Mouse (Mus musculus) midbrain, embryonic 15.5 days (tissue): Measurements from ENCODE around the gene Slc4a1. TPM values are rescaled to one million over a fixed set of nuclear protein-coding genes. Genes with fewer than 3 reads are reported as not detected.

Experiments
- ATAC-seq: fragments of 200-750 bp; cut with Nextera tagmentation; replicated peaks from 2 replicates; pipeline ENCODE4 v1.8.0; 2017; ENCODE audit warnings: moderate TSS enrichment
- H3K27ac ChIP-seq: fragments of 300-500 bp; sonication (generic); 2 replicates; pipeline ENCODE4 v1.5.1; 2015; ENCODE audit warnings: mild to moderate bottlenecking, inconsistent platforms
- H3K27me3 ChIP-seq: fragments of 300-500 bp; sonication (generic); replicated peaks from 2 replicates; pipeline ENCODE4 v1.6.1; 2015; ENCODE audit warnings: inconsistent platforms
- H3K36me3 ChIP-seq: fragments of 300-500 bp; sonication (generic); replicated peaks from 2 replicates; pipeline ENCODE4 v1.6.1; 2015; ENCODE audit warnings: inconsistent platforms
- H3K4me1 ChIP-seq: fragments of 300-500 bp; sonication (generic); 2 replicates; pipeline ENCODE4 v1.6.1; 2015; ENCODE audit warnings: inconsistent platforms
- H3K4me2 ChIP-seq: fragments of 300-500 bp; sonication (generic); 2 replicates; pipeline ENCODE4 v1.6.1; 2015; ENCODE audit warnings: inconsistent platforms, mild to moderate bottlenecking, moderate library complexity
- H3K4me3 ChIP-seq: fragments of 300-500 bp; sonication (generic); 2 replicates; pipeline ENCODE4 v1.5.1; 2015; ENCODE audit warnings: mild to moderate bottlenecking, inconsistent platforms
- H3K9ac ChIP-seq: fragments of 300-500 bp; sonication (generic); 2 replicates; pipeline ENCODE4 v1.6.1; 2015; ENCODE audit warnings: mild to moderate bottlenecking, inconsistent platforms
- H3K9me3 ChIP-seq: fragments of 300-500 bp; sonication (generic); 2 replicates; pipeline ENCODE4 v1.6.1; 2016; ENCODE audit warnings: inconsistent platforms
- WGBS: fragments of 180-500 bp; shearing (Covaris S2); methylation state at CpG from one replicate; pipeline ENCODE4 v1.1.7; 2015; ENCODE audit warnings: mixed read lengths; 5-methylcytosine and 5-hydroxymethylcytosine counted together
- microRNA-seq: library from miRNA; unstranded; fragments of <30 nt; microRNA quantifications from one replicate; pipeline ENCODE4, GENCODE M21; 2016
- polyA plus RNA-seq: library from polyadenylated mRNA; unstranded; fragments of >200 nt; fragmentation: Nextera tagmentation; extraction: Ambion mirVana; gene quantifications from 2 replicates; pipeline ENCODE4 v1.2.1, GENCODE M21; 2015

Gene Slc4a1
- polyA plus RNA-seq, 1 experiment from 2014 or later = 2.9 TPM

GRCm38 (mm10) chr11:102310768-102311695 lies 55.0 kb downstream of the Slc4a1 start:
- Histone ChIP-seq H3K4me2 (no peak overlapping the region), H3K36me3 (peaks cover 54% of the 10 kb centered on the region), H3K27ac (no peak overlapping the region), H3K9me3 (no peaks in the 10 kb centered on the region), H3K4me1 (peaks cover 31% of the 10 kb centered on the region), H3K4me3 (no peak overlapping the region), H3K27me3 (no peaks in the 10 kb centered on the region), H3K9ac (no peak overlapping the region)
- ATAC-seq = no peak
- 42% methylated on average over 38 of the region's 38 CpGs for WGBS

- H3K9ac ChIP-seq = no peak overlapping the region
- H3K36me3 ChIP-seq = peaks cover 55% of the 10 kb centered on the region
- no peak overlapping the region for H3K4me3 ChIP-seq
Measured at GRCm38 (mm10) chr11:102309821-102310617, 56.0 kb downstream of the Slc4a1 start.

GRCm38 (mm10) chr11:102308979-102309378 lies 57.0 kb downstream of the Slc4a1 start:
- peak overlapping the region; percentile 51 for H3K4me2 ChIP-seq
- under 1% methylated on average over 27 of the region's 27 CpGs for WGBS
- H3K4me1 ChIP-seq = peaks cover 18% of the 10 kb centered on the region
- peak overlapping the region; percentile 24 for H3K4me3 ChIP-seq
- peaks cover 49% of the 10 kb centered on the region for H3K36me3 ChIP-seq
- peak overlapping the region; percentile 67 for H3K27ac ChIP-seq
- H3K9me3 ChIP-seq = no peaks in the 10 kb centered on the region
- no peaks in the 10 kb centered on the region for H3K27me3 ChIP-seq
- ATAC-seq = peak; percentile 91
- peak overlapping the region; percentile 2; the same call in 1 of the 2 replicates for H3K9ac ChIP-seq

More at GRCm38 (mm10) chr11:102309821-102310617, 56.0 kb downstream of the Slc4a1 start:
- Histone ChIP-seq H3K9me3 (no peaks in the 10 kb centered on the region), H3K4me2 (peak overlapping the region; percentile 51), H3K27me3 (no peaks in the 10 kb centered on the region), H3K27ac (0 out of 2 replicates have a peak overlapping the region, but pooled peaks have one; percentile 67), H3K4me1 (peaks cover 21% of the 10 kb centered on the region)
- 0 out of 2 replicates have a peak, but pooled peaks have one; percentile 18 for ATAC-seq
- 88% methylated on average over 22 of the region's 22 CpGs for WGBS

GRCm38 (mm10) chr11:102308104-102308503 lies 57.9 kb downstream of the Slc4a1 start:
- ATAC-seq = no peak
- peaks cover 40% of the 10 kb centered on the region for H3K36me3 ChIP-seq
- no peaks in the 10 kb centered on the region for H3K9me3 ChIP-seq
- WGBS = 81% methylated on average over 9 of the region's 9 CpGs
- H3K9ac ChIP-seq = no peak overlapping the region
- H3K27ac ChIP-seq = no peak overlapping the region
- no peaks in the 10 kb centered on the region for H3K27me3 ChIP-seq
- H3K4me3 ChIP-seq = no peak overlapping the region
- no peak overlapping the region for H3K4me2 ChIP-seq
- peaks cover 18% of the 10 kb centered on the region for H3K4me1 ChIP-seq

GRCm38 (mm10) chr11:102305359-102305758 lies 60.6 kb downstream of the Slc4a1 start:
- no peak overlapping the region for H3K4me2 ChIP-seq
- no peak overlapping the region for H3K9ac ChIP-seq
- peaks cover 26% of the 10 kb centered on the region for H3K36me3 ChIP-seq
- no peak overlapping the region for H3K27ac ChIP-seq
- no peak for ATAC-seq
- H3K27me3 ChIP-seq = no peaks in the 10 kb centered on the region
- peaks cover 15% of the 10 kb centered on the region for H3K4me1 ChIP-seq
- WGBS = 64% methylated on average over 3 of the region's 3 CpGs
- H3K9me3 ChIP-seq = no peaks in the 10 kb centered on the region
- no peak overlapping the region for H3K4me3 ChIP-seq

- Histone ChIP-seq H3K27ac (no peak overlapping the region), H3K4me3 (no peak overlapping the region), H3K9me3 (no peaks in the 10 kb centered on the region), H3K9ac (no peak overlapping the region), H3K4me1 (peaks cover 6% of the 10 kb centered on the region), H3K27me3 (no peaks in the 10 kb centered on the region), H3K4me2 (no peak overlapping the region), H3K36me3 (peaks cover 24% of the 10 kb centered on the region)
- WGBS = 47% methylated on average over 2 of the region's 2 CpGs
- ATAC-seq = no peak
Measured at GRCm38 (mm10) chr11:102304141-102304540, 61.9 kb downstream of the Slc4a1 start.

- H3K9ac ChIP-seq = no peak overlapping the region
- ATAC-seq = no peak
- no peaks in the 10 kb centered on the region for H3K9me3 ChIP-seq
- no peak overlapping the region for H3K4me3 ChIP-seq
- 12% methylated on average over 1 of the region's 1 CpGs for WGBS
- no peaks in the 10 kb centered on the region for H3K27me3 ChIP-seq
- H3K4me2 ChIP-seq = no peak overlapping the region
- peaks cover 15% of the 10 kb centered on the region for H3K4me1 ChIP-seq
- H3K27ac ChIP-seq = no peak overlapping the region
- no peaks in the 10 kb centered on the region for H3K36me3 ChIP-seq
Measured at GRCm38 (mm10) chr11:102299839-102300238, 66.2 kb downstream of the Slc4a1 start.

Small RNA genes within 50 kb of the gene (microRNA-seq; reads per million reads assigned to microRNA genes)
- gene Mir6930 = not detected

Other genes with a start within 250 kb of the Slc4a1 start
- 0.10 and 0.30 TPM in 2 replicates for gene Nags, start 220.7 kb downstream of the Slc4a1 start, polyA plus RNA-seq
- gene Tmem101, start 209.8 kb downstream of the Slc4a1 start, polyA plus RNA-seq = 45.3 and 46.5 TPM in 2 replicates
- gene Lsm12, start 180.9 kb downstream of the Slc4a1 start, polyA plus RNA-seq = 111 and 118 TPM in 2 replicates
- gene G6pc3, start 176.6 kb downstream of the Slc4a1 start, polyA plus RNA-seq = 38.6 and 43.3 TPM in 2 replicates
- gene Hdac5, start 136.0 kb downstream of the Slc4a1 start, polyA plus RNA-seq = 90.3 and 105 TPM in 2 replicates
- gene BC030867, start 117.3 kb downstream of the Slc4a1 start, polyA plus RNA-seq = 2.2 and 2.5 TPM in 2 replicates
- 0.05 TPM in 1 of 2 replicates, not detected in the other for gene Asb16, start 97.5 kb downstream of the Slc4a1 start, polyA plus RNA-seq
- 82.3 and 84.4 TPM in 2 replicates for gene Tmub2, start 81.3 kb downstream of the Slc4a1 start, polyA plus RNA-seq
- 31.6 and 31.8 TPM in 2 replicates for gene Atxn7l3, start 69.6 kb downstream of the Slc4a1 start, polyA plus RNA-seq
- gene Ubtf, start 46.5 kb downstream of the Slc4a1 start, polyA plus RNA-seq = 82.8 and 83.9 TPM in 2 replicates
- gene Rundc3a, start 27.2 kb upstream of the Slc4a1 start, polyA plus RNA-seq = 160 and 165 TPM in 2 replicates
- 146 and 168 TPM in 2 replicates for gene Slc25a39, start 41.7 kb upstream of the Slc4a1 start, polyA plus RNA-seq
- gene Grn, start 64.1 kb upstream of the Slc4a1 start, polyA plus RNA-seq = 75.2 and 82.0 TPM in 2 replicates
- 28.7 and 36.4 TPM in 2 replicates for gene Fam171a2, start 81.5 kb upstream of the Slc4a1 start, polyA plus RNA-seq
- 9.0 TPM in 2 replicates for gene Itga2b, start 103.9 kb upstream of the Slc4a1 start, polyA plus RNA-seq
- gene Gpatch8, start 190.2 kb upstream of the Slc4a1 start, polyA plus RNA-seq = 72.7 and 76.4 TPM in 2 replicates
- 1.9 and 3.4 TPM in 2 replicates for gene Gm11627, start 213.3 kb upstream of the Slc4a1 start, polyA plus RNA-seq
- 7.4 and 9.5 TPM in 2 replicates for gene Fzd2, start 238.2 kb upstream of the Slc4a1 start, polyA plus RNA-seq